Mouse (Mus musculus) neural tube, embryonic 15.5 days (tissue): ENCODE measurements at regions not wholly inside any gene's neighbourhood (a gene's known extent, or its start where the extent isn't known, plus 50 kb on each side); places are given as distances from the start of the nearest gene placed in this dataset.

Experiments
- ATAC-seq: fragments of 200-750 bp; cut with Nextera tagmentation; 2 replicates; pipeline ENCODE4 v1.8.0; 2017; ENCODE audit warnings: mild to moderate bottlenecking, moderate TSS enrichment, moderate library complexity; ENCODE audit not compliant: low FRiP score
- H3K27ac ChIP-seq: fragments of 300-500 bp; sonication (generic); replicated peaks from 2 replicates; pipeline ENCODE4 v1.5.1; 2015; ENCODE audit warnings: mild to moderate bottlenecking, inconsistent platforms
- H3K27me3 ChIP-seq: fragments of 300-500 bp; sonication (generic); replicated peaks from 2 replicates; pipeline ENCODE4 v1.6.1; 2015; ENCODE audit warnings: inconsistent platforms
- H3K36me3 ChIP-seq: fragments of 300-500 bp; sonication (generic); 2 replicates; pipeline ENCODE4 v1.6.1; 2015; ENCODE audit warnings: inconsistent platforms
- H3K4me1 ChIP-seq: fragments of 300-500 bp; sonication (generic); 2 replicates; pipeline ENCODE4 v1.6.1; 2015; ENCODE audit warnings: inconsistent platforms
- H3K4me2 ChIP-seq: fragments of 300-500 bp; sonication (generic); 2 replicates; pipeline ENCODE4 v1.6.1; 2015; ENCODE audit warnings: inconsistent platforms, mild to moderate bottlenecking, moderate library complexity
- H3K4me3 ChIP-seq: fragments of 300-500 bp; sonication (generic); replicated peaks from 2 replicates; pipeline ENCODE4 v1.5.1; 2015; ENCODE audit warnings: mild to moderate bottlenecking, inconsistent platforms
- H3K9ac ChIP-seq: fragments of 300-500 bp; sonication (generic); replicated peaks from 2 replicates; pipeline ENCODE4 v1.6.1; 2015; ENCODE audit warnings: mild to moderate bottlenecking, inconsistent platforms
- H3K9me3 ChIP-seq: fragments of 300-500 bp; sonication (generic); replicated peaks from 2 replicates; pipeline ENCODE4 v1.6.1; 2016; ENCODE audit warnings: inconsistent platforms
- WGBS: fragments of 180-500 bp; shearing (Covaris S2); methylation state at CpG from one replicate; pipeline ENCODE4 v1.1.7; 2015; ENCODE audit warnings: mixed read lengths; 5-methylcytosine and 5-hydroxymethylcytosine counted together

- H3K4me1 ChIP-seq, result peaks cover 62% of the 10 kb centered on the region
- no peaks in the 10 kb centered on the region for H3K36me3 ChIP-seq
- no peak overlapping the region for H3K9ac ChIP-seq
- 7% methylated on average over 26 of the region's 26 CpGs for WGBS
- no peak overlapping the region for H3K27ac ChIP-seq
- peaks cover 21% of the 10 kb centered on the region for H3K27me3 ChIP-seq
- H3K4me2 ChIP-seq, result peak overlapping the region; percentile 22
- H3K9me3 ChIP-seq, result no peaks in the 10 kb centered on the region
- no peak overlapping the region for H3K4me3 ChIP-seq
- ATAC-seq, result no peak
These were observed 70.1 kb upstream of the Nkd1 start for GRCm38 (mm10) chr8:88450864-88451657.

DNA sequence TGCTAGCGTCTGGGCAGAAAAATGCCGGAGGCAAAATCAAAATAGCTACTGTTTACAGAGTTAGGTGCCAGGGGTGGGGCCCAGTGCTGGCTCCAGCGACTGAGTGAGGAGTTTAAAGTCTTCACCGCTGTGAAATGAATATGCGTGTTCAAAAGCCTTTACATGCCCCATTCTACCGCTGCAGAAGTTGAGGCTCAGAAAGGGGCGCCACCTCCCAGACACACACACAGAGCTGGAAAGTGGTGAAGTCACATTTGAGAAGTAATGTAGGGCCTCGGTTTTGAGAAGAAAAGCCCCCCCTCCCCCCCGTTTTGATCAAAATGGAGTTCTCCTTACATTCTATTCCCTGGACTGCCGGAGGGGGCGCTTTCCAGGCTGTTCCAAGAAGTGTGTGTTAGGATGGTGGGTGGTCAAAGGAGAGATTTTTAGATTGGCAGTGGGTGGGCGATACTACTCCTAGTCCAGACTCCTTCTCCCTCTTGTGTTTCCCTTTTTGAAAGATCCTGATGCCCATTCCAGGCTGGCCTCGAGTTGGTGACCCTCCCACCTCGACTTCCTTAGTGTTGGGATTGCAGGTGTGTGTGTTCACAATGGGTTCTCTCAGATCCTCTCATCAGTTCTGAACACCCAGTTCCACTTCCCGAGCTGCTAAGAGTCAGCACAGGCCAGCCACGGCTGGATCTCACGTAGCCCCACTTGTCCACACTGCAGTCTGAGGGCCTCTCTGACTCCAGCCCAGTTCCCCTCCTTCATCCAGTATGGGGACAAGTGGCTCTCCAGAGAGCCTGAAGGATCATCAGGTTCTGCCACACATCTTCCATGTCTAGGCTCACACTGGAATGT is 69.3 kb upstream of the Nkd1 start:
- Histone ChIP-seq H3K4me2 (peak overlapping the region; percentile 22; the same call in 1 of the 2 replicates), H3K4me1 (peaks cover 62% of the 10 kb centered on the region), H3K27me3 (peaks cover 22% of the 10 kb centered on the region), H3K36me3 (no peaks in the 10 kb centered on the region), H3K27ac (no peak overlapping the region), H3K9ac (no peak overlapping the region), H3K9me3 (no peaks in the 10 kb centered on the region), H3K4me3 (no peak overlapping the region)
- no peak for ATAC-seq
- 28% methylated on average over 17 of the region's 17 CpGs for WGBS

DNA sequence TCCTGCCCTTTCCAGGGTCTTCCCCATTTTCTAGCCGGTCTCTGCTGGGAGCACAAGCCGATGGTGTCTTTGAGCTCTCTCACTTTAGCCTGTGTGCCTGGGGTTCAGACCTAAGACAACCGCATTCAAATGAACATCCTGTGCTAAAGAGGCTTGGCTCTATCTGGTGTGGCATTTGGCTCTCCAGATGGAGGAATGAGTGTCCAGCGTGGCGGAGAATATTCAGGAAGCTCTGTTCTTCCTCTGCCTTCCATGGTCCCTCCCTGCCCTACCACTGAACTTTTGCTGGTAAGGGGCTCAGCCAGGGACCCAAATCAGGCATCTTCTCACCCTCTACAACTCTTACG is 68.7 kb upstream of the Nkd1 start:
- no peak for ATAC-seq
- H3K27me3 ChIP-seq, result peaks cover 22% of the 10 kb centered on the region
- H3K9ac ChIP-seq, result no peak overlapping the region
- no peaks in the 10 kb centered on the region for H3K9me3 ChIP-seq
- no peak overlapping the region for H3K4me3 ChIP-seq
- no peak overlapping the region for H3K4me2 ChIP-seq
- WGBS, result 80% methylated on average over 6 of the region's 6 CpGs
- peaks cover 57% of the 10 kb centered on the region for H3K4me1 ChIP-seq
- no peak overlapping the region for H3K27ac ChIP-seq
- no peaks in the 10 kb centered on the region for H3K36me3 ChIP-seq

DNA sequence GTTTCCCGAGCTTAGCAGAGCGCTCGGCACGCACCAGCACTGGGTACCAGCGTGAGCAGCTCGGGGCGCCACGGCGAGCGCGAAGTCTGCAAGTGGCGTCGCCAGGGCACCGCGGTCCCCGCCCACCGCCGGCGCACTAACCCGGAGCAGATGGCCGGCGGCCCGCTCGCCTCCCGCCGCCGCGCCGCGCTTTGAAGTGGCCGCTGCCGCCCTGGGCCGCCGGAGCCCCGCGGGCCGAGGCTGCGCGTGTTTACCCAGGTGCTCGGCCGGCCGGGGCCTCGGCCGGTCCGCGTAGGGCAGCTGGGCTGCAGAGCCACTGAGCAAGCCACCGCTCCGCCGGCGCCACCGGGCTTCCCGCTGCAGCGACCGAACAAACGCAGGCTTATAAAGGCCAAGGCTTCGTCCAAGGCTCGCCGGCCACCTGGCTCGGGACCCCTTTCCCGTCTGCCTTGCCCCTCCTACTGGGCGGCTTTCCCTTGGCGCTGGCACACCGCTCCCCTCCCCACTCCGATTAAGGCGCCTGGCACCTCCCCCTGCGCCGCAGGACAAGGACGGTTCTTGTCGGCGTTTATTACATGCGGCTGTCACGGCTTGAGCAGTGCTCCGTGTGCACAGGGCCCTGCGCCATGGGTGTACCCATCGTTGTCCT is 67.0 kb upstream of the Nkd1 start:
- peak overlapping the region; percentile 69 for H3K9ac ChIP-seq
- H3K27ac ChIP-seq, result peak overlapping the region; percentile 83
- H3K4me1 ChIP-seq, result peaks cover 43% of the 10 kb centered on the region
- no peaks in the 10 kb centered on the region for H3K36me3 ChIP-seq
- peak overlapping the region; percentile 97 for H3K4me2 ChIP-seq
- H3K4me3 ChIP-seq, result peak overlapping the region; percentile 59
- H3K9me3 ChIP-seq, result no peaks in the 10 kb centered on the region
- ATAC-seq, result peak; percentile 85
- H3K27me3 ChIP-seq, result peaks cover 22% of the 10 kb centered on the region
- WGBS, result under 1% methylated on average over 74 of the region's 75 CpGs

- H3K9ac ChIP-seq, result 0 out of 2 replicates have a peak overlapping the region, but pooled peaks have one; percentile 69
- no peak for ATAC-seq
- H3K4me1 ChIP-seq, result peaks cover 43% of the 10 kb centered on the region
- H3K4me2 ChIP-seq, result peak overlapping the region; percentile 97
- peak overlapping the region; percentile 83 for H3K27ac ChIP-seq
- H3K9me3 ChIP-seq, result no peaks in the 10 kb centered on the region; the same call in 1 of the 2 replicates
- no peaks in the 10 kb centered on the region for H3K36me3 ChIP-seq
- 8% methylated on average over 4 of the region's 4 CpGs for WGBS
- H3K4me3 ChIP-seq, result peak overlapping the region; percentile 59; the same call in 1 of the 2 replicates
- H3K27me3 ChIP-seq, result peaks cover 22% of the 10 kb centered on the region
These were observed 66.2 kb upstream of the Nkd1 start for GRCm38 (mm10) chr8:88454906-88455305.

- ATAC-seq, result no peak
- Histone ChIP-seq H3K27me3 (peaks cover 22% of the 10 kb centered on the region), H3K36me3 (no peaks in the 10 kb centered on the region), H3K9ac (no peak overlapping the region), H3K4me1 (peaks cover 39% of the 10 kb centered on the region), H3K4me2 (peak overlapping the region; percentile 97), H3K4me3 (peak overlapping the region; percentile 12; the same call in 1 of the 2 replicates), H3K27ac (no peak overlapping the region), H3K9me3 (no peaks in the 10 kb centered on the region; the same call in 1 of the 2 replicates)
- 8% methylated on average over 28 of the region's 28 CpGs for WGBS
These were observed 65.6 kb upstream of the Nkd1 start for GRCm38 (mm10) chr8:88455434-88456020.

- no peaks in the 10 kb centered on the region; the same call in 1 of the 2 replicates for H3K9me3 ChIP-seq
- no peak overlapping the region for H3K27ac ChIP-seq
- H3K27me3 ChIP-seq, result peaks cover 3% of the 10 kb centered on the region; the same call in 1 of the 2 replicates
- whole genome bisulfite sequencing, result 94% methylated on average over 2 of the region's 2 CpGs
- no peaks in the 10 kb centered on the region for H3K36me3 ChIP-seq
- H3K9ac ChIP-seq, result no peak overlapping the region
- H3K4me1 ChIP-seq, result peaks cover 15% of the 10 kb centered on the region
- no peak overlapping the region for H3K4me3 ChIP-seq
- no peak for ATAC-seq
- H3K4me2 ChIP-seq, result no peak overlapping the region
These were observed 62.0 kb upstream of the Nkd1 start for GRCm38 (mm10) chr8:88459197-88459596.

DNA sequence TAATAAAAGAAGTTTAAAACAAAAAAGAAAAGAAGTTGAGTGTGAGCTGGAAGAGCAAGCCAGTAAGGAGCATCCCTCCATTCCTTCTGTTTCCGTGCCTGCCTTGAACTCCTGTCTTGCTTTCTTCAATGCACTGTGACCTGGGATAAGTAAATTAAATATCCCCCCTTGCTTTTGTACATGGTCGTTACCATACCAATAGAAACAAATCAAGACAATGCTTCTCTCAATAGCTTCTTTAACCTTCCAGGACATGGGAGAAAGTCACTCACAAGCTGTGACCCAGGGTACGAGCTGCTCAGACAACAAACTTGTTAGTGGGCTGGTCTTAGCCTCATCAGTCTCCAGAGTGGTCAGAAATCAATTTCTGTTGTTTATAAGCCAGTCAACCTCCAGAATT is 53.4 kb upstream of the Nkd1 start:
- Histone ChIP-seq H3K9me3 (no peaks in the 10 kb centered on the region), H3K27ac (no peak overlapping the region), H3K9ac (no peak overlapping the region), H3K27me3 (no peaks in the 10 kb centered on the region), H3K36me3 (no peaks in the 10 kb centered on the region), H3K4me2 (no peak overlapping the region), H3K4me3 (no peak overlapping the region), H3K4me1 (peaks cover 5% of the 10 kb centered on the region; the same call in 1 of the 2 replicates)
- no peak for ATAC-seq
- WGBS, result 64% methylated on average over 3 of the region's 3 CpGs

- ATAC-seq, result peak; percentile 31; the same call in 1 of the 2 replicates
- Histone ChIP-seq H3K27ac (no peak overlapping the region), H3K4me1 (peaks cover 5% of the 10 kb centered on the region; the same call in 1 of the 2 replicates), H3K9me3 (no peaks in the 10 kb centered on the region), H3K4me3 (no peak overlapping the region), H3K9ac (no peak overlapping the region), H3K36me3 (no peaks in the 10 kb centered on the region), H3K4me2 (no peak overlapping the region), H3K27me3 (no peaks in the 10 kb centered on the region)
- WGBS, result 17% methylated on average over 8 of the region's 8 CpGs
These were observed 50.2 kb upstream of the Nkd1 start for GRCm38 (mm10) chr8:88470931-88471455.
